Mouse (Mus musculus) ovary, postnatal 36 days (tissue): ENCODE results near the gene Serpina6.
"Not testable (repeated sequence)": the region's sequence is repeated elsewhere in the genome, so short reads cannot be mapped to it uniquely, and the experiment has no call there.

Experiments used
- DNase-seq: peaks from one replicate; pipeline ENCODE4 v3.0.0; 2022; ENCODE audit warnings: low spot score, mixed read lengths

Gene Serpina6

DNA sequence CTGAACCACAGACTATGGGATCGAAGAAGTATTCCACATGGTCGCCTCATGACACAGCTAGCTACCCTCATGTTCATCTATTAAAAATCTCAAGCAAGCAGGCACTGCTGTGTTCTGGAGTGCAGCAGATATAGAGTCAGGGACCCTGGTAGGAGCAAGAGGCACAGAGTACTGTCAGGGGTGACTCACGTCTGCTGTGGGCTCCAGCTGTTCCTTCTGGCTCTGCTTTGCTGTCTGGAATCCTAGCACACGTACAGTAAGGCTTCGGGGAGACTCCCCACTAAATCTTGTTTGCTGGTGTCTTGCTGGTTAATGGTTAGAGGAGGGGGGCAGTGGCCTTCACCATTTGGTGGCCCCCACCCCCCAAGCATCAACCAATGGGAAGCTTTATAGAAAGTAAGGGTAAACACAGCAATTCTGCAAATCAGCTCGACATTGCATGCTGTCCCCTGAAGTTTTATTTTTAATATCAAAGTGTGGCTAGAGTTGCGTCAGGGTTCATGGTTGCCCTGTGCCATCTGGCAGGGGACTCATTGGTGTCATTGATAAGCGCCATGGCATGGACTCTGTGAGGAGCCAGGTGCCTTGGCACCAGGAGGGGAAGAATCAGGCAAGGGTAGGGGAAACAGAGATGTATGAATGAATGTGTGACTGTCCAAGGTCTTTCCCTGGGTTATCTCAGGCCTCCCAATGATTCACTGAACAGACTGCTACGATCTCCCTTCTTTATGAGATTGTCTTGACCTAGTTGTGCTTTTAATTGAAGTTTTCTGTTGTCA, at the start of gene Serpina6:
TSS of gene Serpina6 (minus strand) at position 365 of the 779 bp plus-strand sequence.
- no peak for DNase-seq

DNA sequence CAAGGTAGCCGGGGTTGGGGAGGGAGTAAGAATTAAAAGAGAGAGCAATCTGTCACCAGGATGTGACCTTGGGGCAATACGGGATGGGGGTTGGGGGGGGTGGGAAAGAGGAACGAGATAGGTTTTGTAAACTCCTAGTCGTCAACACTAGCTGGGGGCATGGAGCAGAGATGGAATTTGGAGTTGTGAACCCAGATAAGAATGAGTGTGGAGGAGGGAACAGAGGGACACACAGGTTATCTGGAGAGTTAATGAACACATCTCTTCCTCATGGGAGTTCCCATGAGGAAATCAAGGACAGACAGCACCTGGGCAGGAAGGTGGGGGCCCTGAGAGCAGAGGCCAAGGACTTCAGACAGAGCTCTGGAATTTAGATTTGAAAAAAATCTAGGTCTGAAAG, 49.1 kb upstream of the Serpina6 start:
- no peak for DNase-seq

DNA sequence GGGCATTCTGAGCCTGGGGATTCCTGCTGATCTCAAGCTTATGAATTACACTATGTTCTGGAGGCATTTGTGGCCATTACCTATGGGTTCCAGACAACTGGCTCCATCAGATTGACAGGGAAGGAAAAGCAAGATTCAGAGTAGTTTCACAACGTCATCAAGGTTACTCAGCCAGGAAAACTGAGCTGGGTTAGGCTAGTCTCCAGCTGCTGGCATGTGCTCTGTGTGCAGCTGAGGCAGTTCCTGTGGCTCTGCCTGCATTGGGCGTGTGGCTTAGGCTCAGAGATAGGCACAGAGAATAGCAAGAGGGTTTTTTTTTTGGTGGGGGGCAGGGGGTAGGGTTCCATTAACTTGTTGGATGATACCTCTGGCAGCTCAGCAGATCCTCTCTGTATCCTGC, 48.5 kb upstream of the Serpina6 start:
- DNase-seq: no peak

DNA sequence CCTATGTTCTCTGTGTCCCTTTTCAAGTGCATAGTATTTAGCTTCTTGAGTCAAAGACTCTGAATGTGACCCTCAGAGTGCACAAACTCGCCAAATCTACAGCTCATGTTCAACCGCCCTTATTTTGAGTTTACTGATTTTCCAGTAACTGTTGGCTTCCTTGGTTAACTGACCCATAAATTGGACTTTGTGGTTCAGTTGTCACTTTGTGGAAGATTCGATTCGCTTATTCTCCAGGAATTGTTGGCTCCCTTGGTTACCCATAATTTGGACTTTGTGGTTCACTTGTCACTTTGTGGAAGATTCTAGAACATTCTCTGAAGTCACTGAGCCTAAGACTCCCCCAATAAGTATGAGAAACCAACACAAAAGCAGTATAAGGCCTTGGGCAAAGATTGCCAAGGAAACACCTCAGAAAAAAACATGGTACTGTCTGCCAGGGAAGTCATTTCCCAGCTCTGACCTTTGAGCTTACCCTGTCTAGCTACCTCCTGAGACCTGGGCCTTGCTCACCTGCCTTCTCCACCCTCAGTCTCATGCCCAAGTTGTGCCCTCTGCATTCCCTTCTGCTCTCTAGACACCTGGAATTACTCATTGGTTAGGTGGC, 43.2 kb upstream of the Serpina6 start:
- no peak for DNase-seq

DNA sequence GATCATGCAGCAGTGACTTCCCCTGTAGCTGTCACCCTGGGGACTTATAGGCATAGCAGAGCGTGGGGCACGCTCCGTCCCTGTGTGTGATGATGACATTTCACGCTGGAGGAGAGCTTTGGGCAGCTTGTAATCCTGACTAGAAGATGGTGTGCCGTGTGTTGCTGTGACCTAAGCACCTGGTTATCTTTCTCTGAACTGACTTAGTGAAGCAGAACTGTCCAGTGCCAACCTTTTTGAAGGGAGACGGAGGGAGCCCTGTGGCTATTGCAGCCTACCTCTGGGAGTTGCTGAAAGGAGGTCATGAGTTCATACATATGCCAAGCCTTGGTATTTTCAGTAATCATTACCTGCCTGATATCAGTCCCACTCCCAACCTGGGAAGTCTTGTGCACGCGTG, 38.4 kb upstream of the Serpina6 start, which contains the start of gene Serpina1f:
TSS of gene Serpina1f (minus strand) at position 101 of the 400 bp plus-strand sequence.
- DNase-seq: no peak

GRCm38 (mm10) chr12:103688221-103688814, 31.3 kb upstream of the Serpina6 start:
- DNase-seq: peak; percentile 30

GRCm38 (mm10) chr12:103687021-103687420, 30.0 kb upstream of the Serpina6 start:
- no peak for DNase-seq

GRCm38 (mm10) chr12:103686050-103686449, 29.0 kb upstream of the Serpina6 start:
- no peak for DNase-seq

DNA sequence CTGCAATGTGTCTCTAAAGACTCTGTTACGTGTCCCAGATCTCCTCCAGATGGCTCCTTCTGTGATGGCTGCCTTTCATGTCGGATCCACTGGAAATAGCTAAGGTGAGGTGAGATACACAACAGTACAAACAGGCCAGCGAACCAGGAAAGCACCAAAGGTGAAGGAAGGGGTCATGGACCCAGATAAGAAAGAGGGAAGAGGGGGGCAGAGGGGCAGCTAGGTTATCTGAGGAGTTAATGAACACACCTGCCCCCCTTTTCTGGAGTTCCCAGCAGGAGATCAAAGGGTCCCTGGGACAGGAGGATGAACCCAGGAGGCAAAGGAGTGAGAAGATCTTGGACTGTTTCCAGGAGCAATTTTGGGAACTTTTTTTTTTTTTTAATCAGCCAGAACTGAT, 28.4 kb upstream of the Serpina6 start:
- no peak for DNase-seq

DNA sequence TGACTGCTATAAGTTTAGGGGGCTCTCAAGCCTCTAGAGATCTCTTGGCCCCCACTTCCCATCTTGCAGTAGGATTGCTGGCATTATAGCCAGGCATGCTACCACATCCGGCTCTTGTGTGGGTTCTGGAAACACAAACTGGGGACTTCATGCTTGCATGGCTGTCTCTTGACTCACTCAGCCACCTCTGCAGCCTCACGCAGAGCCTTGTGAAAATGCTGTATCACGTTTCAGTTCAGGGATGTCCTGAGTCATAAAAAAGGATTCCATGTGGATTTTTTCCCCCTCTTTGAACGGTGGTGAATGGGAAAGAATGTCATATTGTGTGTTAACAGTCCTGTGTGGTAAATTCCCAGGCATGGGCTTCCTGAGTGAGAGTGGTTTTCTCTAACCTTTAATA, 26.8 kb upstream of the Serpina6 start:
- no peak for DNase-seq

DNA sequence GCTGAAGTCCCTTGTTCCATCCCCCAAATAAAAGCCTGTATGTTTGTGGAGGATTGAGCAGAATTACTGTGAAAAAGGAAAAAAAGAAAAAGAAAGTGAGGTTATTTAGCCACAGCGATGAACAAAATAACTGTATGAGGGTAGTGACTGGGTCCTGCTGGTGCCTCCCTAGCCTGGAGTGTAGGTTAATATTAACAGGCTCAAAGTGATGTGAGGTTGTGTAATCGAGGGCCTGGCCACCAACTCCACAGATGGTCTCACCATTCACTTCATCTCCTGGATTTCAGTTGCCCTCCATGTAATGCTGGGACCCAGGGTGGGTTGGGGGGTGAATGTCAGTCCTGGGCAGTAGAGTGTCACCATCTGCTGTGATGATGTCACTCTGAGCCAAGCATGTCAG, 24.7 kb upstream of the Serpina6 start:
- no peak for DNase-seq

- DNase-seq: no peak
Measured at GRCm38 (mm10) chr12:103681169-103681568, 24.2 kb upstream of the Serpina6 start.

DNA sequence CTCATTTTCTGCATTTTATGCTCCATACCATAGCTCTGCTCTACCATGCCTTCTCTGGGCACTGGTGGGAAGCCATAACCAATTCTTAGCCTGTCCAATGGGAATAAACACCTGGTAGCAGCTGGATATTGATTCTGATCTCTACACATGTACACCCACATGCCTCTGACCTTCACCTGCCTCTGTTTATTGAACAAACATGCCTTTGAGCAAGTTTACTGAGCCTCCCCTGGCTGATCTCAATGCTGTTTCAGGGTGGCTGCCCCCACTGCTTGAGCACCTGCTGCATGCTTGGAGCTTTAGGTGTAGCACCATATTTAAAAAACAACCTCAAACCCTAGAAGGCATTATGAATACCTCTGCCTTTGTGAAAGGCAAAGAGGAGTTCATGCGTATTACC, 22.8 kb upstream of the Serpina6 start:
- not testable (repeated sequence) for DNase-seq

DNA sequence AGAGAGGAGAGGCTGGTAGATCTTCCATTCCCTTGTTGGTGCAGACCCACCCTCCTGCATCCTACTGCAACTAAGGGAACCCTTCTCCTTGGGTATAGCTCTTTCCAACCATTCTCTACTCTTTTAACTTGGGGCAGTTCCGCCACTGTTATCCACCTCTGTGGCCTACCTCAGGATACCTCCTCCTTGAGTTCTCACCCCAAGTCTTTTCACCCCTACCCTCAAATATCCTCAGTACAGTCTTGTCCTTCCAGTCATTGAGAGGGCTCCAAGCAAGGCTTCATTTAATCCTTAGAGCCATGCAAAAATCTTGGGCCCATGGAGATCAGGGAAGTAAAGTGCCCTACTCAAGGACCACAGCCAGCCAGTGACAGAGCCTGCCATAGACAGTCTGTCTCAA, 19.0 kb upstream of the Serpina6 start, which contains the start of gene Serpina16:
TSS of gene Serpina16 (minus strand) at position 101 of the 400 bp plus-strand sequence.
- DNase-seq: no peak

DNA sequence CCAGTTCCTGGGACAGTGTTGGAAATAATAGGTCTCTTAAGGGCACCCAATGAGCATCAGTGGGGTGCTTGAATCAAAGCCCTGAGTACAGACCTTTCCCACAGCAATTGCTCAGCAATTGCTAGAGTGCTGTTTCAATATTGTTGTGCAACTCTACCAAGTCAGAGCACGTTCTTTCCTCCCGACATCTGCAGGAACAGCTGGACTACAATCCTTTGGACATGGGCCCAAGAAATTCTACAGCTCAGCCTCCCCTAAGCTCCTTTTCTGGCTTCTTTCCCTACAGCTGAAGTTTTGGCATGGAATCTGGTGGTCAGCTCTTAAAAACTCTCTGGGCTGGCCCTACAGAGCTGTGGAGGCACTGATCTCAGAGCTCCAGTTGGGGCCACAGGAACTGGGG, 16.2 kb upstream of the Serpina6 start:
- no peak for DNase-seq

DNA sequence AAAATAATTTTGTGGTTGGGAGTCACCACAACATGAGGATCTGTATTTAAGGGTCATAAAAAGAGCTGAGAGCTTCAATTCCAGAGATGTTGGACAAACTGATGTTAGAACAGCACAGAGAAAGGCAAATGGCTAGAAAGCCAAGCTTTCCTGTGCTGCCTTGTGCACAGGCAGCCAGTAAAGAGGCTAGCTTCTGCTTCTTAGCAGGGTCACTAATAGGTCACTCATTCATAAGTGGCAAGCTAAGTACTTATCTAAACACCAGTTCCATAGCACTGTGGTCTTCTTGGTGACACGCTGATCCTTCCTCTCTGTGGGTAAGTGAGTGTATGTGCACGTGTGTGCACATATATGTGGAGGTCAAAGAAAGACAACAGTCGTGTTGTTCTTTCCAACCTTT, 14.5 kb upstream of the Serpina6 start:
- DNase-seq: no peak

GRCm38 (mm10) chr12:103670964-103671363, 14.0 kb upstream of the Serpina6 start:
- DNase-seq: no peak

GRCm38 (mm10) chr12:103670344-103670743, 13.3 kb upstream of the Serpina6 start:
- peak; percentile 41 for DNase-seq

- DNase-seq: no peak
Measured at GRCm38 (mm10) chr12:103665286-103665685, 8.3 kb upstream of the Serpina6 start.

DNA sequence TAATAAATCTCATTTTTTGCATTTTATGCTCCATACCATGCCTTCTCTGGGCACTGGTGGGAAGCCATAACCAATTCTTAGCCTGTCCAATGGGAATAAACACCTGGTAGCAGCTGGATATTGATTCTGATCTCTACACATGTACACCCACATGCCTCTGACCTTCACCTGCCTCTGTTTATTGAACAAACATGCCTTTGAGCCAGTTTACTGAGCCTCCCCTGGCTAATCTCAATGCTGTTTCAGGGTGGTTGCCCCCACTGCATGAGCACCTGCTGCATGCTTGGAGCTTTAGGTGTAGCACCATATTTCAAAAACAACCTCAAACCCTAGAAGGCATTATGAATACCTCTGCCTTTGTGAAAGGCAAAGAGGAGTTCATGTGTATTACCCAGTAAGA, 5.0 kb upstream of the Serpina6 start:
- DNase-seq: not testable (repeated sequence)

- DNase-seq: no peak
Measured at GRCm38 (mm10) chr12:103660076-103660475, 3.1 kb upstream of the Serpina6 start.

DNA sequence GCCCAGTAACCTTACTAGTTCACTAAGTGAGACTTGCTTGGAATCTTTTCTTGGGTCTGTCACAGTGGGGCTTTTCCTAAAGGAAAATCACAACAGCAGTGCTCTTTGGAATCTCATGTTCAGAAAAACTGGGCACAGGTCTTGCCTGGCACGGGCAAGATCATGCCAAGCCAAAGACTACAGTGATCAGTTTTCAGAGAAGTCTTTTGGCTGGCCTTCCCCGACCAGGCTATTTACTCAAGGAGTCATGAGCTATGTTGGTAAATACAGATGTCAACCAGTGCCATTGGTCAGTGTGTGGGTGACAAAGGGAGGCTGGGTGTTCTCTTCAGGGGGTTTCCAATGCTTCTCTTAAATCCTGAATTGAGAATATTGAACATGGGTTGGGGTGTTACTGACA, 2.2 kb upstream of the Serpina6 start:
- no peak for DNase-seq

DNA sequence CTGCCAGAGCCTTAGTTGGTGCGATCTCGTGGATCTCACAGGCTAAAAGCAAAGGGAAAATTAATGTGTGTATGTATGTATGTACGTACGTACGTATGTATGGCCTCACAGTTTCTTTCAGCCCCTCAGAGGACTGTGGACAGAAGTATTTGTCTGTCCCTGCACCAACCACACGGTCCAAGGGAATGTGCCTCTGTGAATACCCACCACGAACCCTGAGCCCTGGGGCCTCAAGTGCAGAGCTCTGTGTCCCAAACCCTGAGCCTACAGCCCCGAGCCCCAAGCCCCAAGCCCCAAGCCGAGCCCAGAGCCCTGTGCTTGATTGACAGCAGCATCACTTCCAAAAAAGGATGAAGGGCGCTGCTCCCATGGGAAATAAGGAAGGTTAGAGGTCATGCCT, 979 bp upstream of the Serpina6 start:
- DNase-seq: no peak
